Mouse (Mus musculus): ENCODE data around the gene Ttll6. TPM values are rescaled to one million over a fixed set of nuclear protein-coding genes. Genes with fewer than 3 reads are reported as not detected.
"Not testable (repeated sequence)": the region's sequence is repeated elsewhere in the genome, so short reads cannot be mapped to it uniquely, and the experiment has no call there.

Gene Ttll6
- polyA plus RNA-seq, 1 experiment from 2014 or later: 0.06 TPM

DNA sequence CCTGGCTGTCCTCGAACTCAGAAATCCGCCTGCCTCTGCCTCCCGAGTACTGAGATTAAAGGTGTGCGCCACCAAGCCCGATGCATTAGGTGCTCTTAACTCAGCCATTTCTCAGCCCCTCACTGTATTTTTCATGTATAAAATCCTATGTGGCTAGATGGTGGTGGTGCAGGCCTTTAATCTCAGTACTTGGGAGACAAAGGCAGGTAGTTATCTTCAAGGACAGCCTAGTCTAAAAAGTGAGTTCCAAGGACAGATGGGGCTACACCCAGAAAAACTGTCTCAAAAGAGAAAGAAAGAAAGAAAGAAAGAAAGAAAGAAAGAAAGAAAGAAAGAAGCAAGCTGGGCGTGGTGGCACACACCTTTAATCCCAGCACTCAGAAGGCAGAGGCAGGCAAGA lies 18.2 kb upstream of the Ttll6 start:
- H3K4me3 ChIP-seq (ENCODE audit: low read depth, low read length): no peak overlapping the region
- no peak overlapping the region for H3K9ac ChIP-seq (ENCODE audit: low read length)
- no peak overlapping the region for H3K27ac ChIP-seq (ENCODE audit: low read depth, low read length)
- no peaks in the 10 kb centered on the region for H3K9me3 ChIP-seq (replicated peaks; ENCODE audit: control insufficient read depth, low read length)
- no peaks in the 10 kb centered on the region for H3K36me3 ChIP-seq (ENCODE audit: control insufficient read depth, insufficient read depth, low read length)
- ATAC-seq (no peak), DNase-seq (ENCODE audit: low spot score) (no peak)
- 88% methylated on average over 6 of the region's 6 CpGs for WGBS
- no peaks in the 10 kb centered on the region for H3K27me3 ChIP-seq (replicated peaks; ENCODE audit: control insufficient read depth, insufficient read depth, low read length)
- H3K4me2 ChIP-seq (ENCODE audit: low read length): no peak overlapping the region
- H3K4me1 ChIP-seq (ENCODE audit: control insufficient read depth, insufficient read depth, low read length): no peaks in the 10 kb centered on the region

DNA sequence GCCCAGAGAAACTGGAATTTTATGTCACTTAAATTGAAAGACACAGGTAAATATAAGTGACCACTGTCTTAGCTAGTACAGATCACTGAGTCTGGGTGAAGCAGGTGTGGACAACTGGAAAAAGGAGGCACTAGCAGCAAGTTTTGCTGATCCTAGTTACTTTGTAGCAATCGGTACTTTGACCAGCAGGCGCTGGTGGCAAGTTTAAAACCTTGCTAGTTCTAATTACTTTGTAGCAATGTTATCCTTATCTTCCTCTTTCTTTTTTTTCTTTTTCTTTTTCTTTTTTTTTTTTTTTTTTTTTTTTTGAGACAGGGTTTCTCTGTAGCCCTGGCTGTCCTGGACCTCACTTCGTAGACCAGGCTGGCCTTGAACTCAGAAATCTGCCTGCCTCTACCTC lies 17.5 kb upstream of the Ttll6 start:
- no peak overlapping the region for H3K9ac ChIP-seq (ENCODE audit: low read length)
- H3K4me2 ChIP-seq (ENCODE audit: low read length): no peak overlapping the region
- WGBS: 89% methylated on average over 3 of the region's 3 CpGs
- DNase-seq (ENCODE audit: low spot score) (no peak), ATAC-seq (no peak)
- H3K36me3 ChIP-seq (ENCODE audit: control insufficient read depth, insufficient read depth, low read length): no peaks in the 10 kb centered on the region
- H3K4me1 ChIP-seq (ENCODE audit: control insufficient read depth, insufficient read depth, low read length): no peaks in the 10 kb centered on the region
- H3K4me3 ChIP-seq (ENCODE audit: low read depth, low read length): no peak overlapping the region
- H3K27me3 ChIP-seq (replicated peaks; ENCODE audit: control insufficient read depth, insufficient read depth, low read length): no peaks in the 10 kb centered on the region
- H3K9me3 ChIP-seq (replicated peaks; ENCODE audit: control insufficient read depth, low read length): no peaks in the 10 kb centered on the region
- H3K27ac ChIP-seq (ENCODE audit: low read depth, low read length): no peak overlapping the region

DNA sequence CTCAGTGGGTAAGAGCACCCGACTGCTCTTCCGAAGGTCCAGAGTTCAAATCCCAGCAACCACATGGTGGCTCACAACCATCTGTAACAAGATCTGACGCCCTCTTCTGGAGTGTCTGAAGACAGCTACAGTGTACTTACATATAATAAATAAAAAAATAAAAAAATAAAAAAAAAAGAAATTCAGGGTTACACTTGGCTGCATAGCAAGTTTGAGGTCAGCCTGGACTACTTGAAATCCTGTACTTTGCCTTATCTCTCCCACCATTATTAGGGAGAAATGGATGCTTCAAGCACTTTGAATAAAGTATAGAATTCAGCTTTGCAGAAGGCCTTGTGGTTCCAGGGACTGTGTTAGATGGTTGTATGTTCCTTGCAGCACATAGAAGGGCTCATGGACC lies 16.7 kb upstream of the Ttll6 start:
- H3K4me3 ChIP-seq (ENCODE audit: low read depth, low read length); H3K27me3 ChIP-seq (replicated peaks; ENCODE audit: control insufficient read depth, insufficient read depth, low read length); H3K9ac ChIP-seq (ENCODE audit: low read length); DNase-seq (ENCODE audit: low spot score); H3K9me3 ChIP-seq (replicated peaks; ENCODE audit: control insufficient read depth, low read length); ATAC-seq; H3K4me2 ChIP-seq (ENCODE audit: low read length); H3K27ac ChIP-seq (ENCODE audit: low read depth, low read length); H3K36me3 ChIP-seq (ENCODE audit: control insufficient read depth, insufficient read depth, low read length); H3K4me1 ChIP-seq (ENCODE audit: control insufficient read depth, insufficient read depth, low read length): not testable (repeated sequence)
- 80% methylated on average over 3 of the region's 3 CpGs for WGBS

- 66% methylated on average over 3 of the region's 3 CpGs for WGBS
- peaks cover 14% of the 10 kb centered on the region for H3K27me3 ChIP-seq (replicated peaks; ENCODE audit: control insufficient read depth, insufficient read depth, low read length)
- no peak overlapping the region for H3K27ac ChIP-seq (ENCODE audit: low read depth, low read length)
- no peaks in the 10 kb centered on the region for H3K9me3 ChIP-seq (replicated peaks; ENCODE audit: control insufficient read depth, low read length)
- DNase-seq (ENCODE audit: low spot score) (no peak), ATAC-seq (no peak)
- H3K4me3 ChIP-seq (ENCODE audit: low read depth, low read length): no peak overlapping the region
- H3K4me2 ChIP-seq (ENCODE audit: low read length): no peak overlapping the region
- H3K4me1 ChIP-seq (ENCODE audit: control insufficient read depth, insufficient read depth, low read length): peaks cover 6% of the 10 kb centered on the region; the same call in 1 of the 2 replicates
- no peaks in the 10 kb centered on the region for H3K36me3 ChIP-seq (ENCODE audit: control insufficient read depth, insufficient read depth, low read length)
- no peak overlapping the region for H3K9ac ChIP-seq (ENCODE audit: low read length)
These were observed 14.2 kb upstream of the Ttll6 start for GRCm38 (mm10) chr11:96119401-96119800.

- H3K9me3 ChIP-seq (replicated peaks; ENCODE audit: control insufficient read depth, low read length); H3K36me3 ChIP-seq (ENCODE audit: control insufficient read depth, insufficient read depth, low read length); H3K4me2 ChIP-seq (ENCODE audit: low read length); DNase-seq (ENCODE audit: low spot score); ATAC-seq; H3K27ac ChIP-seq (ENCODE audit: low read depth, low read length); H3K4me1 ChIP-seq (ENCODE audit: control insufficient read depth, insufficient read depth, low read length); H3K4me3 ChIP-seq (ENCODE audit: low read depth, low read length); H3K9ac ChIP-seq (ENCODE audit: low read length): not testable (repeated sequence)
- 79% methylated on average over 4 of the region's 4 CpGs for WGBS
- H3K27me3 ChIP-seq (replicated peaks; ENCODE audit: control insufficient read depth, insufficient read depth, low read length): peaks cover 35% of the 10 kb centered on the region
These were observed 10.8 kb upstream of the Ttll6 start for GRCm38 (mm10) chr11:96122806-96123205.

DNA sequence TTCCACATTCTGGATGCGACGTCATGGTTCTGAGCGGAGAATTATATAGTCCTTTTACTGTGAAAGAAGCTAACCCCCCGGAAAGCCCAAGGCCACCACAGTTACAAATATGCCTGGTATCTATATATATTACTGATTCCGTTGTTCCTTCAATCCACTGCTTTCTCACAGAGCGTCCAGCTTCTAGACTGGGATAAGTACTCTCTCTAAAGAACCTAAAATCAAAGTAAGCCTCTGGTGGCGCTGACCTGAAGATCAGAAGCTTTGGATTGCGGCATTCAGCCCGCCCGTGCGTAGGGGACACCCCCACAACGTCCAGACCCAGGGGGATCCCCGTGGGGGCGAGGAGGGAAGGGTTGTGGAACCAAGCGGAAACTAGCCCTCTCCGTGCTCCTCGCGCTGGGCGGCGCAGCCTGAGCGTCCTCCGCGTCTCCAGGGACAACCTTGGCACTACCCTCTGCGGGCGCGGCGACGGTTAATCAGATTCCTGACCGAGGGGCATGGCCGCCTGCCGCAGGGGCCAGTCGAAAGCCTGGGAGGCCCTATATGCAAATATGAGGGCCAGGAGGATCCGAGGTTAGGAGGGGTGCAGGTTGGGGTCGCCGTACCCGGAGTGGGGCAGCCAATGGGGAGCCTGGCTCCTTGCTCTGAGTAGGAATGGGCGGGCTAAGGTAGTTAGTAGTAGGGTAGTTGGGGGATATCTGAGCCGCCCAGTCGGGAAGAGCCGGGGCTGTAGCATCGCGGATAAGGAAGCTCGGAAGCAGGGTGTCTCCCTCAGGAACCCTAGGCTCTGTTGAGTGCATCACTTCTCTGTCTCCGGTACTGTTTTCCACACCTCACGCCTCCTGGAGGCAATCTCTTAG lies 9.3 kb upstream of the Ttll6 start:
- Histone ChIP-seq H3K4me2 (ENCODE audit: low read length) (peak overlapping the region; percentile 59), H3K36me3 (ENCODE audit: control insufficient read depth, insufficient read depth, low read length) (no peaks in the 10 kb centered on the region), H3K4me3 (ENCODE audit: low read depth, low read length) (peak overlapping the region; percentile 30), H3K27me3 (replicated peaks; ENCODE audit: control insufficient read depth, insufficient read depth, low read length) (peaks cover 35% of the 10 kb centered on the region), H3K9me3 (replicated peaks; ENCODE audit: control insufficient read depth, low read length) (no peaks in the 10 kb centered on the region), H3K9ac (ENCODE audit: low read length) (peak overlapping the region; percentile 52; the same call in 1 of the 2 replicates), H3K27ac (ENCODE audit: low read depth, low read length) (no peak overlapping the region), H3K4me1 (ENCODE audit: control insufficient read depth, insufficient read depth, low read length) (peaks cover 6% of the 10 kb centered on the region; the same call in 1 of the 2 replicates)
- DNase-seq (ENCODE audit: low spot score): peak; percentile 38
- 2% methylated on average over 45 of the region's 45 CpGs for WGBS
- ATAC-seq: peak; percentile 57

DNA sequence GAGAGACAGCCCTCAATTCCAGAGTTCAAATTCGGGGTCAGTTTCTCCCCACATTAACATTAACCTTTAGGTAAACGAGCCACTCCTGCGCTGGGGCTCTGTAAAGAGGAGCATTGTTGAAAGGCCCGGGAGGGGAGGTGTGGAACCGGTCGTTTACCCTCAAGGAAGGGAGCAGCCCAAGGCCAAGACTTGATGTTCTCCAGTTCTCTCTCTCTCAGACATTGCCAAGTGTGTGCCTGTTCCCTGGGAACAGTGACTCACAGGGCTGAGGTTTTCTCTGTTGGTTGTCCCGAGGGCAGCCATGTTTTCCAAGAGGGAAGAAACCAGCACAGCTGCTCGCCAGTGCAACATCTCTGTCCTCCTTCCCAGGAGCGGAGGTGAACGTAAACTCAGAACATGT lies 3.0 kb upstream of the Ttll6 start:
- Histone ChIP-seq H3K4me1 (ENCODE audit: control insufficient read depth, insufficient read depth, low read length) (no peaks in the 10 kb centered on the region), H3K4me3 (ENCODE audit: low read depth, low read length) (no peak overlapping the region), H3K36me3 (ENCODE audit: control insufficient read depth, insufficient read depth, low read length) (no peaks in the 10 kb centered on the region), H3K27me3 (replicated peaks; ENCODE audit: control insufficient read depth, insufficient read depth, low read length) (peaks cover 10% of the 10 kb centered on the region; the same call in 1 of the 2 replicates), H3K4me2 (ENCODE audit: low read length) (no peak overlapping the region), H3K9me3 (replicated peaks; ENCODE audit: control insufficient read depth, low read length) (no peaks in the 10 kb centered on the region), H3K27ac (ENCODE audit: low read depth, low read length) (no peak overlapping the region), H3K9ac (ENCODE audit: low read length) (no peak overlapping the region)
- DNase-seq (ENCODE audit: low spot score): no peak
- WGBS: 55% methylated on average over 10 of the region's 10 CpGs
- no peak for ATAC-seq

- Histone ChIP-seq H3K27me3 (replicated peaks; ENCODE audit: control insufficient read depth, insufficient read depth, low read length) (no peaks in the 10 kb centered on the region), H3K36me3 (ENCODE audit: control insufficient read depth, insufficient read depth, low read length) (no peaks in the 10 kb centered on the region), H3K4me1 (ENCODE audit: control insufficient read depth, insufficient read depth, low read length) (no peaks in the 10 kb centered on the region), H3K9ac (ENCODE audit: low read length) (no peak overlapping the region), H3K4me3 (ENCODE audit: low read depth, low read length) (no peak overlapping the region), H3K27ac (ENCODE audit: low read depth, low read length) (no peak overlapping the region), H3K4me2 (ENCODE audit: low read length) (no peak overlapping the region), H3K9me3 (replicated peaks; ENCODE audit: control insufficient read depth, low read length) (no peaks in the 10 kb centered on the region)
- ATAC-seq (no peak), DNase-seq (ENCODE audit: low spot score) (no peak)
- 84% methylated on average over 8 of the region's 8 CpGs for WGBS
These were observed 2.3 kb downstream of the Ttll6 start for GRCm38 (mm10) chr11:96135847-96136246.

DNA sequence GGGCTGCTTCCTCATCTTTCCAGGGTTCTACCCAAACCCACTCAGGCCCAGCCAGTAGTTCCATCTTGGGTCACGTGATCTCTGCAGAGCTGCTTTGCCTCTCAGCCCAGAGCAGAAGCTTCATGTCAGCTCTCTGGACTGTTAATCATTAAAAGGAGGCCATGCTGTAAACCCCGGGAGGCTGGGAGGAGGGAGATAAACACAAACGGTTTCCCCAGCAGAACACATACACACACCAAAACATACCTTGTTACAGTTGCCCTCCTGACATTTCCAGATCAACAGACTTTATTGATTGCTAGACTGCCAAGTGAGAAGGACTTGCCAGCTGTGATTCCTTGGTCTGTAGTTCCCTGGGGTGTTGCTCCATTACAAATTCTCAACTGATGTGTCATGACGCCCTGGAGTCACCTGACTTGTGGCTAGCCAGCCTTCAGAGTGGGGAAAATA lies 7.2 kb downstream of the Ttll6 start:
- Histone ChIP-seq H3K27ac (ENCODE audit: low read depth, low read length) (no peak overlapping the region), H3K4me1 (ENCODE audit: control insufficient read depth, insufficient read depth, low read length) (no peaks in the 10 kb centered on the region; the same call in 1 of the 2 replicates), H3K36me3 (ENCODE audit: control insufficient read depth, insufficient read depth, low read length) (no peaks in the 10 kb centered on the region), H3K4me2 (ENCODE audit: low read length) (no peak overlapping the region), H3K9ac (ENCODE audit: low read length) (no peak overlapping the region), H3K27me3 (replicated peaks; ENCODE audit: control insufficient read depth, insufficient read depth, low read length) (peaks cover 1% of the 10 kb centered on the region; the same call in 1 of the 2 replicates), H3K9me3 (replicated peaks; ENCODE audit: control insufficient read depth, low read length) (no peaks in the 10 kb centered on the region), H3K4me3 (ENCODE audit: low read depth, low read length) (no peak overlapping the region)
- no peak for ATAC-seq
- WGBS: 60% methylated on average over 4 of the region's 4 CpGs
- no peak for DNase-seq (ENCODE audit: low spot score)

Data from forebrain, embryonic 14.5 days (tissue).